Mouse (Mus musculus): ENCODE measurements around the gene Zfp287. TPM values are rescaled to one million over a fixed set of nuclear protein-coding genes. Genes with fewer than 3 reads are reported as not detected.

Gene Zfp287
- polyA plus RNA-seq, 1 experiment = 0.90 TPM

- no peak for TF ChIP-seq MYOD1 (IDR thresholded peaks at IDR 0.05; ENCODE audit: control insufficient read depth in 1 of 3, insufficient read length in 2 of 3, low read depth in 2 of 3)
- no peak for TF ChIP-seq POLR2AphosphoS2 (IDR thresholded peaks at IDR 0.05; ENCODE audit: insufficient read length, low read depth)
- TF ChIP-seq MYOG (IDR thresholded peaks at IDR 0.05; ENCODE audit: control insufficient read depth in 1 of 3, insufficient read depth in 1 of 3, insufficient read length in 2 of 3, low read depth in 2 of 3) = no peak
- no peak for TF ChIP-seq MAX (IDR thresholded peaks at IDR 0.05; ENCODE audit: low read depth)
- no peak for TF ChIP-seq SRF (IDR thresholded peaks at IDR 0.05; ENCODE audit: control insufficient read depth, insufficient read length, low read depth)
- TF ChIP-seq TCF3 (IDR thresholded peaks at IDR 0.05; ENCODE audit: insufficient read length, low read depth) = no peak
- TF ChIP-seq REST (IDR thresholded peaks at IDR 0.05; ENCODE audit: insufficient read depth, insufficient read length) = no peak
- no peak for TF ChIP-seq CEBPB (IDR thresholded peaks at IDR 0.05; ENCODE audit: insufficient read depth, poor library complexity, severe bottlenecking)
- no peak for TF ChIP-seq USF1 (IDR thresholded peaks at IDR 0.05; ENCODE audit: low read depth)
- no peak for TF ChIP-seq E2F4 (IDR thresholded peaks at IDR 0.05; ENCODE audit: insufficient read depth)
- TF ChIP-seq TCF12 (IDR thresholded peaks at IDR 0.05; ENCODE audit: insufficient read depth, poor library complexity, severe bottlenecking) = no peak
- no peak for TF ChIP-seq POLR2A (IDR thresholded peaks at IDR 0.05; ENCODE audit: insufficient read length, low read depth)
Measured at GRCm38 (mm10) chr11:62708252-62708651, 23.5 kb downstream of the Zfp287 start.

DNA sequence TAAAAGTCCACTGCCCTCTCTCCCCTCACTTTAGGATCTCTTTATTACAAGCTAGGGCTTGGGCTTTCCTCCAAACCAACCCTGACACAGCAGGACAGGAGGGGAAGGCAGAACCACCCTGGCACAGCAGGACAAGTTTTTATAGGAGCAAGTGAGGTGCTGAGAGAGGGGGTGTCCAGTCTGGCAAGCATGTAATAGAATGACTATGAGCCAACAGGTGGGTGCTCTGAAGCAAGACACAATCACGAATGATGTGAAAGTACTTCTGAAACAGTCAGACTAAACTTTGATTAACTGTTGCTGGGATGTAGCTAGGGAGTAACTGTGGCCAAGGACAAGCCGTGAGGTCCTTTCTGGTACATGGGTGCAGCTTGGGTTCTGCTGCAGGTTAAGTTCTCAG, 25.6 kb downstream of the Zfp287 start:
- H3K27me3 ChIP-seq (ENCODE audit: control insufficient read depth, insufficient read depth, insufficient read length) = no peaks in the 10 kb centered on the region
- H3K36me3 ChIP-seq (ENCODE audit: control insufficient read depth, insufficient read depth) = no peaks in the 10 kb centered on the region
- no peak overlapping the region for H3K4me2 ChIP-seq (ENCODE audit: low read depth)
- TF ChIP-seq MYOG (IDR thresholded peaks at IDR 0.05; ENCODE audit: control insufficient read depth in 1 of 3, insufficient read depth in 1 of 3, insufficient read length in 2 of 3, low read depth in 2 of 3) (no peak), REST (IDR thresholded peaks at IDR 0.05; ENCODE audit: insufficient read depth, insufficient read length) (no peak), MYOD1 (IDR thresholded peaks at IDR 0.05; ENCODE audit: control insufficient read depth in 1 of 3, insufficient read length in 2 of 3, low read depth in 2 of 3) (no peak), TCF12 (IDR thresholded peaks at IDR 0.05; ENCODE audit: insufficient read depth, poor library complexity, severe bottlenecking) (no peak), MAX (IDR thresholded peaks at IDR 0.05; ENCODE audit: low read depth) (no peak), POLR2AphosphoS2 (IDR thresholded peaks at IDR 0.05; ENCODE audit: insufficient read length, low read depth) (no peak), E2F4 (IDR thresholded peaks at IDR 0.05; ENCODE audit: insufficient read depth) (no peak), SRF (IDR thresholded peaks at IDR 0.05; ENCODE audit: control insufficient read depth, insufficient read length, low read depth) (no peak), USF1 (IDR thresholded peaks at IDR 0.05; ENCODE audit: low read depth) (no peak), CEBPB (IDR thresholded peaks at IDR 0.05; ENCODE audit: insufficient read depth, poor library complexity, severe bottlenecking) (no peak), TCF3 (IDR thresholded peaks at IDR 0.05; ENCODE audit: insufficient read length, low read depth) (no peak), POLR2A (IDR thresholded peaks at IDR 0.05; ENCODE audit: insufficient read length, low read depth) (no peak)
- H3ac ChIP-seq (ENCODE audit: control insufficient read depth, insufficient read length) = no peak overlapping the region
- no peak overlapping the region for H3K4me3 ChIP-seq
- H3K79me2 ChIP-seq (ENCODE audit: control insufficient read depth, insufficient read depth) = no peaks in the 10 kb centered on the region

More at GRCm38 (mm10) chr11:62708252-62708651, 23.5 kb downstream of the Zfp287 start:
- Histone ChIP-seq H3K79me2 (ENCODE audit: control insufficient read depth, insufficient read depth) (no peaks in the 10 kb centered on the region), H3K4me2 (ENCODE audit: low read depth) (no peak overlapping the region), H3K4me3 (no peak overlapping the region), H3ac (ENCODE audit: control insufficient read depth, insufficient read length) (no peak overlapping the region), H3K36me3 (ENCODE audit: control insufficient read depth, insufficient read depth) (no peaks in the 10 kb centered on the region), H3K27me3 (ENCODE audit: control insufficient read depth, insufficient read depth, insufficient read length) (no peaks in the 10 kb centered on the region)

DNA sequence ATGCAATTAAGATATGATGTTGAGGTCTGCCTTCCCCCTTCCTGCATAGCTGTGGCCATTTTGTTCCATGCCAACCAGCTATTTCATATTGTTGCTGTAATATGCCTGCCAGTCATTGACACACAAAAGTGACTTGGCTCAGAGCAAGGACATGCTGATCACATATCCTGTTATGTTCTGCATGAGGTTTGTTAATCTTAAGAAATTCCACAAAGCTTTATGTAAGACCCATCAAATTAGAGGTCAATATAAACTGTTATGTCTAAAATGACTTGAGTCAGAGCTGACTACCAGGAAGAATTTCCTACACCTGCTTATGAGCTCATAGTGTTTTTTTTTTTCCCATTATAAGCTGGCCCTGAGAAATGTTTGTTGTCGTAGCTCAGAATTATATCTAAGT, 30.5 kb downstream of the Zfp287 start:
- no peak for TF ChIP-seq TCF12 (IDR thresholded peaks at IDR 0.05; ENCODE audit: insufficient read depth, poor library complexity, severe bottlenecking)
- TF ChIP-seq TCF3 (IDR thresholded peaks at IDR 0.05; ENCODE audit: insufficient read length, low read depth) = no peak
- TF ChIP-seq MYOD1 (IDR thresholded peaks at IDR 0.05; ENCODE audit: control insufficient read depth in 1 of 3, insufficient read length in 2 of 3, low read depth in 2 of 3) = no peak
- no peak for TF ChIP-seq POLR2A (IDR thresholded peaks at IDR 0.05; ENCODE audit: insufficient read length, low read depth)
- no peak for TF ChIP-seq E2F4 (IDR thresholded peaks at IDR 0.05; ENCODE audit: insufficient read depth)
- no peak for TF ChIP-seq USF1 (IDR thresholded peaks at IDR 0.05; ENCODE audit: low read depth)
- no peak for TF ChIP-seq MAX (IDR thresholded peaks at IDR 0.05; ENCODE audit: low read depth)
- TF ChIP-seq MYOG (IDR thresholded peaks at IDR 0.05; ENCODE audit: control insufficient read depth in 1 of 3, insufficient read depth in 1 of 3, insufficient read length in 2 of 3, low read depth in 2 of 3) = no peak
- TF ChIP-seq SRF (IDR thresholded peaks at IDR 0.05; ENCODE audit: control insufficient read depth, insufficient read length, low read depth) = no peak
- no peak for TF ChIP-seq REST (IDR thresholded peaks at IDR 0.05; ENCODE audit: insufficient read depth, insufficient read length)
- no peak for TF ChIP-seq POLR2AphosphoS2 (IDR thresholded peaks at IDR 0.05; ENCODE audit: insufficient read length, low read depth)
- TF ChIP-seq CEBPB (IDR thresholded peaks at IDR 0.05; ENCODE audit: insufficient read depth, poor library complexity, severe bottlenecking) = no peak

DNA sequence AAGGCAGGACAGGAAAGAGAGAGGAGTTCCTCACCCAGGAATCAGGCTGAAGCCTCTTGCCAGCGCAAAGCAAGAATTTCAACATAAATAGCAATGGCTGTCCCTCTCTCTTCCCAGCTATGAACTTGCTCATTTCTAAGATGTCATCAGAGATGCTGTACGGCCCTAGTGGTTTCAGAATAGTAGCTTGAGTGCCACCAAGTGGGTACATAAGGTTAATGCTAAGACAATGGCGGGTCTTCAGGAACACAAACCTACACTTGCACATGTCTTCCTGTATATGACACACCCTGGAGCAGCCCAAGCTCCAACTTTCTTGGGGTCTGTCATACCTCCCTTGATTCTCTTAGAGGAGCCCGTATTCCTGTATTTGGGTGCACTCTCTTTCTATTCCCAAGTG, 32.0 kb downstream of the Zfp287 start:
- TF ChIP-seq REST (IDR thresholded peaks at IDR 0.05; ENCODE audit: insufficient read depth, insufficient read length) (no peak), TCF12 (IDR thresholded peaks at IDR 0.05; ENCODE audit: insufficient read depth, poor library complexity, severe bottlenecking) (no peak), E2F4 (IDR thresholded peaks at IDR 0.05; ENCODE audit: insufficient read depth) (no peak), SRF (IDR thresholded peaks at IDR 0.05; ENCODE audit: control insufficient read depth, insufficient read length, low read depth) (no peak), MAX (IDR thresholded peaks at IDR 0.05; ENCODE audit: low read depth) (no peak), POLR2A (IDR thresholded peaks at IDR 0.05; ENCODE audit: insufficient read length, low read depth) (no peak)
- Histone ChIP-seq H3ac (ENCODE audit: control insufficient read depth, insufficient read length) (no peak overlapping the region), H3K4me2 (ENCODE audit: low read depth) (no peak overlapping the region), H3K79me2 (ENCODE audit: control insufficient read depth, insufficient read depth) (no peaks in the 10 kb centered on the region), H3K27me3 (ENCODE audit: control insufficient read depth, insufficient read depth, insufficient read length) (no peaks in the 10 kb centered on the region), H3K36me3 (ENCODE audit: control insufficient read depth, insufficient read depth) (no peaks in the 10 kb centered on the region), H3K4me3 (no peak overlapping the region)

More for the DNA sequence above, 30.5 kb downstream of the Zfp287 start:
- Histone ChIP-seq H3K4me3 (no peak overlapping the region), H3ac (ENCODE audit: control insufficient read depth, insufficient read length) (no peak overlapping the region), H3K27me3 (ENCODE audit: control insufficient read depth, insufficient read depth, insufficient read length) (no peaks in the 10 kb centered on the region), H3K4me2 (ENCODE audit: low read depth) (no peak overlapping the region), H3K79me2 (ENCODE audit: control insufficient read depth, insufficient read depth) (no peaks in the 10 kb centered on the region), H3K36me3 (ENCODE audit: control insufficient read depth, insufficient read depth) (no peaks in the 10 kb centered on the region)

All from myocyte (in vitro differentiated cells).